Mouse (Mus musculus) embryonic stem cell, embryonic (primary cell): ENCODE data around the gene Stat5b.

Source experiments
- CTCF ChIA-PET, 4 experiments: fragments of 300-600 bp in 2 of 4; fragments of 350-600 bp in 2 of 4; sonication (Branson Sonifier 250); formaldehyde crosslinking; loops; one replicate each; lab custom pipeline; 2022; ENCODE audit warnings: inconsistent platforms in 2 of 4; lab: Charles Lee
- POLR2A ChIA-PET, 4 experiments: fragments of 300-600 bp in 2 of 4; fragments of 350-600 bp in 2 of 4; sonication (Branson Sonifier 250); formaldehyde crosslinking; loops; one replicate each; lab custom pipeline; 2022; ENCODE audit warnings: antibody characterized with exemption in 4 of 4, inconsistent platforms in 1 of 4; lab: Charles Lee

Stat5b gene

GRCm38 (mm10) chr11:100735134-100735865 lies 115.2 kb downstream of the Stat5b start:
- ChIA-PET CTCF (interaction anchor here (0.6 to 2.8 kb wide), 7 partner anchors 10 to 224 kb away, joined by 3 to 8 read pairs (median 4); partner anchors contain the start of gene Kcnh4 (in 1 of the 4)), POLR2A (interaction anchor here (0.5 to 4.0 kb wide), 12 partner anchors 10 to 207 kb away, joined by 3 to 33 read pairs (median 4); partner anchors contain the start of genes Hspb9 (in 2 of the 4), Acly (in 1 of the 4), Dhx58 (in 1 of the 4) and Stat3 (in 1 of the 4))
